Mouse (Mus musculus) adrenal gland, postnatal 4 days (tissue): Measurements from ENCODE around the gene Gm10073. TPM values are rescaled to one million over a fixed set of nuclear protein-coding genes. Genes with fewer than 3 reads are reported as not detected.
"Not testable (repeated sequence)": the region's sequence is repeated elsewhere in the genome, so short reads cannot be mapped to it uniquely, and the experiment has no call there.

ENCODE experiments used
- DNase-seq, 2 experiments: peaks; one replicate each; pipeline ENCODE4 v3.0.0; 2021 to 2022; ENCODE audit warnings: low spot score in 2 of 2, mixed read lengths in 2 of 2
- total RNA-seq, 2 experiments: library from RNA; stranded (reverse); gene quantifications; 2 replicates each; pipeline ENCODE4 v1.2.3; 2021

Gene Gm10073
- total RNA-seq, 2 experiments from 2014 or later, result 142 to 154 TPM

DNA sequence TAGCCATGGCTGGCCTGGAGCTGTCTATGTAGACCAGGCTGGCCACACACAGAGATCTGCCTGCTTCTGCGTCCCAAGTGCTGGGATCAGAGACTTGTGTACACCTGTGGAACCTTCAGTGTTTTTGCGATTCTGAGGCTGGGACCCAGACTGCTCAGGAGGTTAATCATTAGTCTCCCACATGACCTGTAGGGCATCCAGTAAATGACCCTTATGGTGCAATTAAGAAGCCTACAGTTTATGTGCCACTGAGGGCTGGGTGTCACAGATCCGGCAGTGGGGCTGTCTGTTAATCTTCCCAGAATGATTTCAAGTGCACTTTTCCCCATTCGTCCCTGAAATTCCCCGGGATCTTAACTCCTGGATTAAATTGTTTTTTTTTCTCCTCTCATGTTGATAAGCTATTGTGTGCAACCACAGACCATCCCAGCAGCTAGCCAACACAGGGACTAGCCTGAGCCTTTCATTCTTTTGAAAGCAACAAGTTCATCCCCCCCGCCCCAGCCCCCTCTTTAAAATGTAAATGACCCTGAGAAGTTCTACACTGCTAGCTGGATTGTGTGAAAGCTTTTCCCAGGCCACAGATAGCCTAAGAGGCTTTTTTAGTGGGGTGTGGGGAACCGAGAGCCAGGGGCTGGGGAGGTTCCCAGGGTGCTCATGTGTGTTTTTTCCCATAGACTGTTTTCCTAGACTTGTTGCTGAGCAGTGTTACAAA is 26.2 kb upstream of the Gm10073 start:
- DNase-seq, result no peak

DNA sequence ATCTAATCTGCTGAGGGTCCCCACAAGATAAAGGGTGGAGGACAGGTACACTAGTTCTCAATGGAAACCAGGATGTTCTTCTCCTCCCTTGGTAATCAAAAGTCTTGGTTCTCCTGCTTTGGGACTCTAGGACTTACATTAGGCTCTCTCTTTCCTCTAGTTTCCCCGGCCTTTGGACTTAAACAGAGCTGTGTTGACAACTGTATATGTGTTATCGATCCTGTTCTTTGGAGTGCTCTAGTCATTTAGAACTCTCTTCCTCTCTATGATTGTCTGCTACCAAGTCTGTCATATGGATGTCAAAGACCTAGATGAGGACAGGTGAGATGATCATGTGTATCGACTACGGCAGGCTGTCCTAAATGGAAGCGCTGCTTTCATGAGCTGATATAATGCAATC is 23.8 kb upstream of the Gm10073 start:
- no peak for DNase-seq

- not testable (repeated sequence) for DNase-seq
Observed at GRCm38 (mm10) chr8:106595623-106596022, 22.4 kb upstream of the Gm10073 start.

GRCm38 (mm10) chr8:106592458-106592857 is 19.2 kb upstream of the Gm10073 start:
- no peak for DNase-seq

DNA sequence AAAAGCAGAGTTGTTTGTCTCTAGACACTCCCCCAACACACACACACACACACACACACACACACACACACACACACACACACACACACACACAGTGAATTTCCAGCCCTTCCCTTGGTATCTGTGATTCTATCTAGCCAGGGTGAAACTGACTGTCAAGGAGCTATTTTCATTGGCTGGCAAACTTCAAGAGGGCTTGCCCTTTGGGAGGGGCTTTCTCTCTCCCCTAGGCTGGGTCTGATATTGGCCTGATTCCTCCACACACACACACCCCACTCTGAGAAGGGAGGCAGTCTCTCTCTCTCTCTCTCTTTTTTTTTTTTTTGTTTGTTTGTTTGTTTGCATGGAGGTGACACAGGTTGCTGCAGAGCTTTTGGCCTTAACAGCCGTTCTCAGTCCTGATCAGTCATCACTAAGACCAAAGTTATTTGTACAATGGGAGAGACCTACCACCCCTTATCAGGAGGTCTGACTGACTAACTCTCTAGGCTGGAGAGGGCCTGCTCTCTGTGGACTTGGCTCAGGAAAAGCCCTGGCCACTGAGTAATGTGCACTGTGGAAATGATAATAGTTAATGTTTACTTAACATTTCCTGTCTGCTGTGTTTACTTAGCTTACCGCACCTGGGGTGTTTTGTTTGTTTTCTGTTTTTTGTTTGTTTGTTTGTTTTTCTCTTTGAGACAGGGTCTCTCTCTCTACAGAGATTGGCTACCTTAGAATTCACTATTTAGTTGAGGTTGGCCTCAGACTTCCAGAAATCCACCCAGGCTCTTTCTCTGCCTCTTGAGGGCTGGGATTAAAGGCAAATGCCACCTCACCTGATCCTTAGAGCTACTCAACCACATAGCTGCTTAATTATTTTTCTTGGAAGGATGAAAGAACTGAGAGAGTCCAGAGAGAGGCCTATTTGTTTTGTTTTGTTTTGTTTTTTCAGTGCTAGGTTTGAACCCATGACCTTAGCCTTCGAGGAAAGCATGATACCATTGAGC is 15.5 kb upstream of the Gm10073 start:
- DNase-seq, result no peak

DNA sequence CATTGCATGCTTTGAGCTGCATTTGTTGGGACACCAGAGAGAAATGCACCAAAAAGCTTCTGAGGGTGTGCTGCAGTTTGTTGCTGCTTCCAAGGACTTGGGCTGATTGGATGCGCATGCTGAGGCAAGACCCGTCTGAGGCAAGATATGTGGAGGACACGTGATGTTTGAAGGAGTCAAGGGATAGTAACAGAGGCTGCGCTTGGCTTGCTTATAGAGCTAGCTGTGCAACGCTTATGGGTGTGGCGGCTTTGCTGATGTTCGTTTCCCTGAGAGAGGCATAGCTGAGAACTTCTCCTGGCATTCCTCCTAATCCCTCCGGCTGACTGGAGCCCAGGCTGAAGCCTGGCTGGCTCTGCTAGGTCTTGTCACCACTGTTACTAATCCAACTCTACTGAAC is 13.6 kb upstream of the Gm10073 start:
- DNase-seq, result no peak

DNA sequence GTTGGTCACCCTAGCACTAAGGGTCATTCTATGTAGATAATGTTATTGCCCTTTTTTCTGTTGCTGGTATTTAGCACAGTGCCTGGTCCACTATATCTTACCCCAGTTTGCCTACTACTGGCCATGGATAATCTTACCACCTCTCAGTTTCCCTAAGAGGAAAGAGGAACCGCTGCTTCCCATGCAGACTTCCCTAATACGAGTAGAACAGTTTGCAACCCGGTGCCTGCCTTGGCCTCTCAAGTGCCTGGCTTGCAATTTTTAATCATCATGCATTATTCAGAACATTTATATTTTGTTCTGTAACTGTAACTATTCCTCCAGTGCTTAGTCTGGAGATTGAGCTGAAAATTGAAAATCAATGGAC is 12.4 kb upstream of the Gm10073 start:
- no peak for DNase-seq

DNA sequence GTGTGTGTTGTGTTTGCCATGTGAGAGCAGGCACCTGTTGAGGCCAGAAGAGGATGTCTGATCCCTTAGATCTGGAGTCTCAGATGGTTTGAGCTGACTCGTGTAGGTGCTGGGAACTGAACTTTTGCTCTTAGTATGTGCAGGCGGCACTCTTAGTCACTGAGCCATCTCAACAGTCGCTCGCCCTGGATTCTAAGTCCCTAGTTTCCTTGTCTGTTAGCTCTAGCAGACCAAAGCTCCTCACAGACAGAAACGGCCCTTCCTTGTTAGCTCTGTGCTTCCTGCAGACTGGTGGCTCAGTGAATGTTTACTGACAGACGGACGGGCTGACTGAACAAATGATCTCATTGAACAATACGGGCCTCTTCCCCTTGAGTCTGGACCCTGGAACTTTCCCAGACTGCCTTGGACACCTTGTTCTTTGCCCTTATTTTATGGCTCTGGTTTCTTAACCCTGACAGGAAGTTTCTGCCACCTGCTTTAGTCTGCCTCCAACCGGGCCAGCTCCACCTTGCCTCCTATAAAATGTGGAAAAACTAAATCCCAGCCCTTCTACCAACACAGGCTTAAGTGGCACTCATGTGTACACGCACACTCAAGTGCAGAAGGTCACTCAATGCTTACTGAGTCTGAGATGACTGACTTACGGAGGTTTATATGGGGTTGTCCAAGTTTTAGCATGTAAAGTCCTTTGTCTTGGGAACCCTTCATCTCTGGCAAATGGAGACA is 11.8 kb upstream of the Gm10073 start:
- DNase-seq, result no peak

DNA sequence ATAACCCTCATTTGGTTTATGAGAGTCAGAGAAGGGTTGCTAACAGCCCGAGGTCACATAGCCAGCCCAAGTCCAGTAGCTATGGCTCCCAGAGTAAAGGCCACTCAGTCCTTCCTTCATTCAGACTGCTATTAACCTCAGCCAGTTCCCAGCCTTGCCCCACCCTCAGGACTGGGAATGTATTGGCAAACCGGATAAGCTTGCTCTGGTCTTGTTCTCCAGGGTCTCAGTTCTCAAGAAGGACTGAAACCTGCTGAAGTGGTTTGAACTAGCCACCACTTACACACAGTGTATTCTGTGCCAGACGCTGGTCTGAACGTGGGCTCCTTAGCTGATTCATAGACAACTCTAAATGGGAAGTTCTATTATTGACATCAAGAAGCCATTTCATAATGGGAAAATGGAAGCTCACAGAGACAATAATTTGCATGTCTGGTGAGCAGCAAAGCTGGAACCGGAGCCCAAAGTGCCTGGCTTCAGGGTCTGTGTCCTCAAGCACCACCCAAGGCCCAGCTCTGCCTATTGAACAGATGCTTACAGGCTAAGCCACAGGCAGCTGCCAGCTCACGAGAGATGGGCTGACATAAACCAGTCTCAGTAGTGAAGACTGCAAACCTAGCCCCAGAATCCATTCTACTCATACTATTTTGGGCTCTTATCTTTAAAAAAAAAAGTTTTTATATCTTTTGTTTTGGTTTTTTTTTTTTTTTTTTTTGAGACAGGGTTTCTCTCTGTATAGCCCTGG is 8.3 kb upstream of the Gm10073 start:
- no peak for DNase-seq

- no peak for DNase-seq
Observed at GRCm38 (mm10) chr8:106579510-106579909, 6.2 kb upstream of the Gm10073 start.

DNA sequence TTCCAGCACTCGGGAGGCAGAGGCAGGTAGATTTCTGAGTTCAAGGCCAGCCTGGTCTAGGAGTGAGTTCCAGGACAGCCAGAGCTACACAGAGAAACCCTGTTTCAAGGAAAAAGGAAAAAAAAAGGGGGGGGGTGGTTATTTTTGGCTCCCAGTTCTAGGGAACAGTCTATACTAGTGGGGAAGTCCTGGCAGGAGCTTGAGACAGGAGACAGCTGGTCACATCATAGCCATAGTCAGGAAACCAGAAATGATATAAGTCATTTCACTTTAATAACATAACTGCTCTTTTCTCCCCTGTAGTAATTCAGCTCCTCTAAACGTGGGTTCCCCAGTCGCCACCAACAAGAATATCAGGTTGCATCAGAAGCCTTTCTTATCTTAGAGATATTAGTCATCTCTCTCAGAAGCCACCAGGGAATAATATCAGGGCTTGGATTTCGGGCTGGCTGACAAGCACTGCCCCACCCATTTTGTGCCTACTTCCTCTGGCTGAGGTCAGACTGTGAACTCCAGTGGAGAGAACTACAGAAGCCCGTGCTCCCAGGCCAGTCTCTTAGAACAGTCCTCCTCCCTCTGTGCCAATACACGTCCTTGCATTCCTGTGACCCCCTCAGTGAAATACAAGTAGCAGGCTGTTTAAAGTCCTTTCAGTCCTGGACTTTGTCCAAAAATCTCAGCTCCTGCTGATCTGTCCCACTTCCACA is 3.7 kb upstream of the Gm10073 start:
- no peak for DNase-seq

DNA sequence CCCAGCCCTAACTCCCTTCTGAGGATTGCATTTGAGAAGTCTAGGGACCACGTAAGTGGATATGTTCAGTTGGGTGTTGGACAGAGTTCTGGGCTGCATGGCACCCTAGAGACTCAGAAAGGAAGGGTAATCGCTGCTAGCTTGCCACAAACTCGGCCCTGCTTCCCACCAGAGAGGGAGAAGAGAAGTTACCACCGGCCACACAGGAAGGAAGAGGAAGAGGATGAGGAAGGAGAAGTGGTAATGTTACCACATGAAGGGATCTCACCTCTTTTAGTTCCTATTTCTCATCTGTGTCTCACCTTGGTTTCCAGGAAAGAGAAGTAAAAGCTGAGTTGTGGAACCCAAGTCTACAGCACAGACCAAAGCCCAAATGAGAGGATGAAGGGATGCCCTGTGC is 1.0 kb upstream of the Gm10073 start:
- DNase-seq, result no peak

- DNase-seq, result not testable (repeated sequence)
Observed at GRCm38 (mm10) chr8:106572175-106572574, 1.1 kb downstream of the Gm10073 start.

DNA sequence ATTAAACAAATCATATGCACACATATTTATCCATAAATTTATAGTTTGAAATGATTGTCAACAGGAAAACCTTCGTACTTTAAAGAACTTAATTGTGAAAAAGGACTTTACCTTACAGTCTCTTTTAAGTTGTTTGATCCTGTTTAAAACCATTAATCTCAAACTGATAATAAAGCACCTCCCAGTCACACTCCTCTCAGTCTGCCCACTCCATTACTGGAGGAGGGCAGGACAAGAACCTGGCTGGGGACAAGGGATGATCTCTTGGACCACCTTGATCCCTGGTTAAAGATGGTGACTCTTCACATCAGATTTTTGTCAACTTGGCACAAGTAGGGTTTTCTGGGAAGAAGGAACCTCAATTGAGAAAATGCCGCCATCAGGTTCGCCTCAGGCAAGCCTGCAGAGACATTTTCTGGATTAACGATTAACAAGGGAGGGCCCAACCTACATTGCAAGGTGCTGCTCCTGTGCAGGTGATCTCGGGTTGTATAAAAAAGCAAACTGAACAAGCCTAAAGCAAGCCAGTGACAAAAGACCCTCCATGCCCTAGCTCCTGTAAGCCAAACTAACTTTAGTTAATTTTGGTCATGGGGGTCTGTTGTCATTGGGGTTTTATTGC is 1.6 kb downstream of the Gm10073 start:
- no peak for DNase-seq

GRCm38 (mm10) chr8:106570386-106570785 is 2.9 kb downstream of the Gm10073 start:
- DNase-seq, result no peak

- DNase-seq, result no peak
Observed at GRCm38 (mm10) chr8:106569006-106569405, 4.3 kb downstream of the Gm10073 start.

DNA sequence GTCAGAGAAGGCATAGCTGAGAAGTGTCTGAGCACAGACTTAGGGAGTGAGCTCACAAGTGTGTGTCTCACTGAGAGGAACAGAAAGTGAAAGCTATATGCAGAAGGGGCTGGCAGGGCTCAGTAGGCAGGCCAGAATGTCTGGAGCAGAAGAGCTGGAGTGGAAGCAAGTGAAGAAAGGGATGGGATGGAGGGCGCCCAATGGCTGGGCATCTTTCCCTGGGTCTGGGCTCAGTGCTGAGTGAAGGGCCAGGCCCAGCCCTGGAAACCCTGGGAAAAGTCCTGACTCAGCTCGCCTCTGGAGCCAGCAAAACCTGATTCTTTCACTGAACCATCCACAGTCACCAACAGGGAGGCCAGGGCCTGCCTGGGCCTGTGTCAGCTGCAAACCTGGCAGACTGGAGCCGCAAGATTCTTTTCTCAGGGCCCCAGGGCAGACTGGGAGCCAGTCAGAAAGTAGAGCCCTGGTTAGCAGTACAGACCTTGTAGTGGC is 9.5 kb downstream of the Gm10073 start:
- DNase-seq, result no peak

DNA sequence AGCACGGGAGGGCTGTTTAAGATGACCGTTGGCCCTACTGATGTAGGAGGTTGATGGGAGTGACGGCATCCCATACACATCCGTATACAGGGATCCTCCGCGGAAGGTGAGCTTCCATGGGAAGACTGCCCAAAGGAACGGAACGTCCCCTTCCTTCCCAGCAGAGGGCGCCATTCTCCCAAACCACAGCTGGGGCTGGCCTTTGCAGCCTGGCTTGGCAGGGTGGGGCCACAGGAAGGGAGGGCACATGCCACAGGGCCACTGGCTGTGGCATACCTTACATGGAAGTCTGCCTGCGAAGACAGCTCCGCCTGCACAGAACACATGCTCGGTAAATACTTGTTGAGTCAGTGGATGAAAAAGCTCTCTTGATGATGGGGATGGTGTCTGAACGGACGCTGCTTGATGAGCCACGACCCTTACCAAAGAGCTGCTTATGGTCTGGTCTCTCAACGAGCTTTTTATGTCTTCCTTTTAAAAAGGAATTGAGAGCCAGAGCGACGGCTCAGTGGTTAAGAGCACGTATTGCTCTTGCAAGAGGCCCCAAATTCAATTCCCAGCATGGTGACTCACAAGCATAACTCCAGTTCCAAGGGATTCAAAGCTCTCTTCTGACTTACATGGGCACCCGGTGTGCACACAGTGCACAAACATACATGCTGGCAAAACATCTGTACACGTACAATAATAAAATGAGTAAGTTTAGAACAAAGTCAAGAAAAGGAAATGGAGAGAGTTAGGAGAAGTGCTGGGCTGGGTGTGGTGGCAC is 12.0 kb downstream of the Gm10073 start:
- DNase-seq, result peak; percentile 33 to 46

DNA sequence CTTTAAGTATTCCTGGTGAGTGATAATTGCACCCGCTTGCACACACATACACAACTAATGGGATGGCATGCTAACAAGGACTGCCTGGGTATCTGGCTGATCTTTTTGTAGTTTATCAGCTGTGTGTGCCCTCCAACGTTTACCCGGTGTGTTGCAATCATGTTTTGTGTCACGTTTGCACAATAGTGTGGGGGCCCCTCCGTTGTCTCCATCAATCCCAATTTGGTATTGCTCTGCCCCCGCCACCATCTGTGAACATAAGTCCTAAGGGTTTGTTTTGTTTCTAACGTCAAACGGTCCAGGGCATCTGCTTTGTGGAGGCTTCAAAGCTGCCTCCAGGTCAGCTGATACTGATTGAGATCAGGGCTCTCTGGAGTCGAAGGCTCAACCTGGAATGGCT is 13.4 kb downstream of the Gm10073 start:
- DNase-seq, result no peak
